Mouse (Mus musculus): ENCODE data around the gene Stox2.

GRCm38 (mm10) chr8:47288866-47289541, 157.2 kb downstream of the Stox2 start:
- TF ChIP-seq CTCF (IDR thresholded peaks at IDR 0.05; ENCODE audit: low read depth), result no peak
- TF ChIP-seq EP300 (IDR thresholded peaks at IDR 0.05; ENCODE audit: low read depth), result no peak

Measured in liver, postnatal 0 days (tissue).